Mouse (Mus musculus) midbrain, embryonic 13.5 days (tissue): ENCODE measurements around the gene Gm10135. TPM values are rescaled to one million over a fixed set of nuclear protein-coding genes. Genes with fewer than 3 reads are reported as not detected.
A peak's percentile ranks its signal among the peaks of the same experiment; 100 is the strongest.

ENCODE experiments used
- ATAC-seq: fragments of 200-750 bp; cut with Nextera tagmentation; 2 replicates; pipeline ENCODE4 v1.8.0; 2017; ENCODE audit warnings: mild to moderate bottlenecking, moderate TSS enrichment, moderate library complexity
- H3K27ac ChIP-seq: fragments of 300-500 bp; sonication (generic); 2 replicates; pipeline ENCODE4 v1.5.1; 2015; ENCODE audit warnings: inconsistent platforms, mild to moderate bottlenecking, moderate library complexity
- H3K27me3 ChIP-seq: fragments of 300-500 bp; sonication (generic); 2 replicates; pipeline ENCODE4 v1.6.1; 2015; ENCODE audit warnings: mild to moderate bottlenecking, inconsistent platforms
- H3K36me3 ChIP-seq: fragments of 300-500 bp; sonication (generic); 2 replicates; pipeline ENCODE4 v1.6.1; 2015; ENCODE audit warnings: mild to moderate bottlenecking, inconsistent platforms
- H3K4me1 ChIP-seq: fragments of 300-500 bp; sonication (generic); replicated peaks from 2 replicates; pipeline ENCODE4 v1.6.1; 2015; ENCODE audit warnings: inconsistent platforms
- H3K4me2 ChIP-seq: fragments of 300-500 bp; sonication (generic); replicated peaks from 2 replicates; pipeline ENCODE4 v1.6.1; 2015; ENCODE audit warnings: moderate library complexity, mild to moderate bottlenecking, inconsistent platforms
- H3K4me3 ChIP-seq: fragments of 300-500 bp; sonication (generic); replicated peaks from 2 replicates; pipeline ENCODE4 v1.5.1; 2015; ENCODE audit warnings: mild to moderate bottlenecking, inconsistent platforms
- H3K9ac ChIP-seq: fragments of 300-500 bp; sonication (generic); replicated peaks from 2 replicates; pipeline ENCODE4 v1.6.1; 2015; ENCODE audit warnings: mild to moderate bottlenecking, inconsistent platforms
- H3K9me3 ChIP-seq: fragments of 300-500 bp; sonication (generic); 2 replicates; pipeline ENCODE4 v1.6.1; 2016; ENCODE audit warnings: mild to moderate bottlenecking, inconsistent platforms
- WGBS: fragments of 180-500 bp; shearing (Covaris S2); methylation state at CpG from one replicate; pipeline ENCODE4 v1.1.7; 2015; 5-methylcytosine and 5-hydroxymethylcytosine counted together
- polyA plus RNA-seq: library from polyadenylated mRNA; unstranded; fragments of >200 nt; fragmentation: Nextera tagmentation; extraction: Ambion mirVana; gene quantifications from 2 replicates; pipeline ENCODE4 v1.2.1, GENCODE M21; 2015

Gene Gm10135
- polyA plus RNA-seq, 1 experiment from 2014 or later = not detected

DNA sequence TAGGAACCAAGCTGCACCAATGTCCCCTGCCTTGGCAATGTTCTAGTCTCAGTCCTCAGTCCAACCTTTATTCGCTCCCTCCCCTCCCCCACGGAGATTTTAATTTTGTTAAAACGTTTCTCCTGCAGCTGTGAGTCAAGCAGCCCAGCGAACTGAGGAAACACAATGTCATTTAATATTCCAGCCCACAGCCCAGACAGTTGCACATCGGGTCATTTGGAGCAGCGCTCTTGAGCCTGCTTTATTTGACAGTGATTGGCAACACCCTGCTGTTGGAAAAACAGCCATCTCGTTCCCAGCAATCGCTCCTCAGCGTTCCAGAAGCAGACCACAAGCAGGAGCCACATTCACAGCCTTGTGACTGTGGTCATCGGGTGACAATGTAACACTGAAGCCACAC lies 20.9 kb upstream of the Gm10135 start:
- H3K4me1 ChIP-seq = peaks cover 15% of the 10 kb centered on the region
- H3K4me2 ChIP-seq = 0 out of 2 replicates have a peak overlapping the region, but pooled peaks have one; percentile 11
- H3K27ac ChIP-seq = peak overlapping the region; percentile 11
- ATAC-seq = peak; percentile 65
- WGBS = 16% methylated on average over 10 of the region's 10 CpGs
- H3K9me3 ChIP-seq = no peaks in the 10 kb centered on the region
- no peak overlapping the region for H3K4me3 ChIP-seq
- H3K27me3 ChIP-seq = no peaks in the 10 kb centered on the region
- no peak overlapping the region; the same call in 1 of the 2 replicates for H3K9ac ChIP-seq
- no peaks in the 10 kb centered on the region for H3K36me3 ChIP-seq

GRCm38 (mm10) chr5:72994928-72995327 lies 20.4 kb upstream of the Gm10135 start:
- Histone ChIP-seq H3K4me2 (no peak overlapping the region), H3K4me3 (no peak overlapping the region), H3K27me3 (no peaks in the 10 kb centered on the region), H3K36me3 (no peaks in the 10 kb centered on the region), H3K27ac (peak overlapping the region; percentile 11; the same call in 1 of the 2 replicates), H3K4me1 (peaks cover 15% of the 10 kb centered on the region), H3K9ac (no peak overlapping the region), H3K9me3 (no peaks in the 10 kb centered on the region)
- WGBS = 66% methylated on average over 2 of the region's 2 CpGs
- ATAC-seq = no peak

- Histone ChIP-seq H3K36me3 (no peaks in the 10 kb centered on the region), H3K27me3 (no peaks in the 10 kb centered on the region), H3K4me2 (no peak overlapping the region), H3K27ac (no peak overlapping the region), H3K9me3 (no peaks in the 10 kb centered on the region), H3K4me1 (peaks cover 15% of the 10 kb centered on the region), H3K4me3 (no peak overlapping the region), H3K9ac (no peak overlapping the region)
- 29% methylated on average over 8 of the region's 8 CpGs for WGBS
- 0 out of 2 replicates have a peak, but pooled peaks have one; percentile 24 for ATAC-seq
Observed at GRCm38 (mm10) chr5:72994424-72994823, 19.9 kb upstream of the Gm10135 start.

- no peaks in the 10 kb centered on the region for H3K36me3 ChIP-seq
- H3K9me3 ChIP-seq = no peaks in the 10 kb centered on the region
- H3K4me1 ChIP-seq = peaks cover 15% of the 10 kb centered on the region
- no peak for ATAC-seq
- no peak overlapping the region for H3K27ac ChIP-seq
- 93% methylated on average over 1 of the region's 1 CpGs for WGBS
- no peaks in the 10 kb centered on the region for H3K27me3 ChIP-seq
- no peak overlapping the region for H3K4me2 ChIP-seq
- no peak overlapping the region for H3K9ac ChIP-seq
- H3K4me3 ChIP-seq = no peak overlapping the region
Observed at GRCm38 (mm10) chr5:72992474-72992873, 18.0 kb upstream of the Gm10135 start.

- Histone ChIP-seq H3K9ac (no peak overlapping the region), H3K9me3 (no peaks in the 10 kb centered on the region), H3K27ac (no peak overlapping the region), H3K4me3 (no peak overlapping the region), H3K4me1 (peaks cover 11% of the 10 kb centered on the region), H3K27me3 (no peaks in the 10 kb centered on the region), H3K36me3 (no peaks in the 10 kb centered on the region), H3K4me2 (no peak overlapping the region)
- no peak for ATAC-seq
- 71% methylated on average over 8 of the region's 8 CpGs for WGBS
Observed at GRCm38 (mm10) chr5:72989756-72990155, 15.3 kb upstream of the Gm10135 start.

DNA sequence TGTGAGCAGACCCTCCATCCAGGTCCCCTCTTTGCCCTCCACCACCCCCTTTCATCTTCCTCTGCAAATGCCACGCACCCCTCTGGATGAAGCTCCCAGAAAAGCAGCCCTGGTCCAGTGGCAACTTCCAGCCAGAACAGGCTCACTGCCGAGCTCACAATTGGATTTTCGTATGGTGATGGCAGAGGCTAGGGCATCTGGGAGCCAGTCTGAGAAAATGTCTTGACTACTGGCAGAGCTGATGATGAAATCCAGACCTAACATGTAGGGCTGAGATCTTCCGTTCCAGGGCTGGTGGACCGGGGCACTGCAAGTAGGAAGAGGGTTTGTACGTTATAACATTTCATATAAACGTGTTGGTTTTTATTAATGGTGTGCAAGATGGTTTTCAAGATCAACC lies 13.3 kb upstream of the Gm10135 start:
- Histone ChIP-seq H3K4me3 (no peak overlapping the region), H3K4me2 (no peak overlapping the region), H3K4me1 (0 out of 2 replicates have a peak, but pooled peaks cover 3% of the 10 kb centered on the region), H3K27me3 (no peaks in the 10 kb centered on the region), H3K9me3 (no peaks in the 10 kb centered on the region), H3K36me3 (no peaks in the 10 kb centered on the region), H3K9ac (no peak overlapping the region), H3K27ac (no peak overlapping the region)
- ATAC-seq = no peak
- 87% methylated on average over 7 of the region's 7 CpGs for WGBS

DNA sequence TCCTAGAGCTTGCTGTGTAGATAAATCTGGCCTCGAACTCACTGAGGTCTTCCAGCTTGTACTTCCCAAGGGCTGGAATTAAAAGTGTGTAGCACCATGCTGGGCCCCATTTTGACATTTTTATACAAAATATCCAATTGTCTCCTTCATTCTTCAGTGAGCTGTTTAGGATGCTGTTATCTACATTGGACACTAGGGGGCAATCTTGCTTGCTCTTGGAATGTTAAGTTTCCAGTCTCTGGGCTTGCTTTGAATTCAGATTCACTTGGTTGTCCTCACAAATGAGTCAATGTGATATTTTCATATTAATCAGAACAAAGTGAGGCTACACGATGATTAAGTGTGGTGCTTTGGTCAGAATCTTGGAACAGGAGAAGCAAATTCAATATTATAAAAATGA lies 9.6 kb upstream of the Gm10135 start:
- no peak overlapping the region for H3K27ac ChIP-seq
- H3K9me3 ChIP-seq = no peaks in the 10 kb centered on the region
- no peak for ATAC-seq
- H3K27me3 ChIP-seq = no peaks in the 10 kb centered on the region
- peaks cover 13% of the 10 kb centered on the region; the same call in 1 of the 2 replicates for H3K36me3 ChIP-seq
- 8% methylated on average over 2 of the region's 2 CpGs for WGBS
- 0 out of 2 replicates have a peak, but pooled peaks cover 3% of the 10 kb centered on the region for H3K4me1 ChIP-seq
- no peak overlapping the region for H3K9ac ChIP-seq
- H3K4me3 ChIP-seq = no peak overlapping the region
- H3K4me2 ChIP-seq = no peak overlapping the region

DNA sequence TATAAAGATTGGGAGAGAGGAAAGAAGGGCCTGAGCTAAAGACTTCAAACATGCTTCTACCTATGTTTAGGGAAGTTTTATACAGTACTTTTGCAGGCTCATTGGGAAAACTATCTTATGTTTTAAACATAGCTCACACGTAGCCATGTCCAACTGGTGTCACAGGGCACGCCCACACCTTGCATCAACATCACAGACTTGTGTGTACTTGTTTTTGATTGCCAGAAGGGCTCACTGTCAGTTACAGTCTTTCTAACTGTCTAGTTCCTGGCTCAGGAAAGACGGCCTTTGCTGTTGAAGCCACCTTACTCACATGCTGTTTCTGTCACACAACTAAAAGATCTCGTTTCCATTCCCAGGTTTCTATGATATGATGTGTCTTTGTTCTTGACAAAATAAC lies 2.0 kb upstream of the Gm10135 start:
- no peak overlapping the region for H3K4me3 ChIP-seq
- no peak overlapping the region for H3K4me2 ChIP-seq
- H3K9ac ChIP-seq = no peak overlapping the region
- ATAC-seq = no peak
- no peaks in the 10 kb centered on the region; the same call in 1 of the 2 replicates for H3K4me1 ChIP-seq
- no peak overlapping the region for H3K27ac ChIP-seq
- 90% methylated on average over 4 of the region's 4 CpGs for WGBS
- no peaks in the 10 kb centered on the region for H3K9me3 ChIP-seq
- peaks cover 52% of the 10 kb centered on the region for H3K36me3 ChIP-seq
- no peaks in the 10 kb centered on the region for H3K27me3 ChIP-seq

- Histone ChIP-seq H3K4me3 (no peak overlapping the region), H3K9me3 (no peaks in the 10 kb centered on the region), H3K4me1 (no peaks in the 10 kb centered on the region; the same call in 1 of the 2 replicates), H3K27ac (no peak overlapping the region), H3K36me3 (peaks cover 51% of the 10 kb centered on the region), H3K9ac (no peak overlapping the region), H3K27me3 (no peaks in the 10 kb centered on the region), H3K4me2 (no peak overlapping the region)
- WGBS = 93% methylated on average over 6 of the region's 6 CpGs
- ATAC-seq = no peak
Observed at GRCm38 (mm10) chr5:72975996-72976395, 1.5 kb upstream of the Gm10135 start.

GRCm38 (mm10) chr5:72972934-72973333 lies 1.6 kb downstream of the Gm10135 start:
- peaks cover 51% of the 10 kb centered on the region for H3K36me3 ChIP-seq
- H3K9me3 ChIP-seq = no peaks in the 10 kb centered on the region
- no peak overlapping the region for H3K9ac ChIP-seq
- no peak overlapping the region for H3K4me3 ChIP-seq
- H3K4me1 ChIP-seq = no peaks in the 10 kb centered on the region; the same call in 1 of the 2 replicates
- WGBS = 35% methylated on average over 5 of the region's 5 CpGs
- H3K4me2 ChIP-seq = no peak overlapping the region
- ATAC-seq = peak; percentile 48; the same call in 1 of the 2 replicates
- no peaks in the 10 kb centered on the region for H3K27me3 ChIP-seq
- no peak overlapping the region for H3K27ac ChIP-seq

DNA sequence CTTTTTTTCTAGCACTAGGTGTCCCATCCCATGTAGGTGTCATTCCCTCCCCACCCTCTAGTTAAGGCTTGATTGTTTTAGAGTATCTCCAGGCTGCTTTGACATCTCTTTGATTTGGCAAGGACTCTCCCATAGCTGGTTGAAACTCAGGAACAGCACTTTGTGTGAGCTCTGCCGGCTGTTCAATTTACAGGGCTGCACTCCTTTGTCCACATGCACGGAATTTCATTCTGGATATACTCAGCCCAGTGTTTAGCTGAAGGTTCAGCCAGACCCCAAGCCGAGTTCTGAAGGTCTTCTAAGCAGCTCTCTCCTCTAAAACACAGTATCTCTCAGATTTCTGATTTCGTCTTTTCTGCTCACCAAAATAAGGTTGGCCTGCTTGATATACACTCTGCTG lies 2.1 kb downstream of the Gm10135 start:
- Histone ChIP-seq H3K9me3 (no peaks in the 10 kb centered on the region), H3K27ac (no peak overlapping the region), H3K4me3 (no peak overlapping the region), H3K36me3 (peaks cover 51% of the 10 kb centered on the region), H3K4me1 (no peaks in the 10 kb centered on the region; the same call in 1 of the 2 replicates), H3K9ac (no peak overlapping the region), H3K4me2 (no peak overlapping the region), H3K27me3 (no peaks in the 10 kb centered on the region)
- 57% methylated on average over 4 of the region's 4 CpGs for WGBS
- no peak for ATAC-seq

DNA sequence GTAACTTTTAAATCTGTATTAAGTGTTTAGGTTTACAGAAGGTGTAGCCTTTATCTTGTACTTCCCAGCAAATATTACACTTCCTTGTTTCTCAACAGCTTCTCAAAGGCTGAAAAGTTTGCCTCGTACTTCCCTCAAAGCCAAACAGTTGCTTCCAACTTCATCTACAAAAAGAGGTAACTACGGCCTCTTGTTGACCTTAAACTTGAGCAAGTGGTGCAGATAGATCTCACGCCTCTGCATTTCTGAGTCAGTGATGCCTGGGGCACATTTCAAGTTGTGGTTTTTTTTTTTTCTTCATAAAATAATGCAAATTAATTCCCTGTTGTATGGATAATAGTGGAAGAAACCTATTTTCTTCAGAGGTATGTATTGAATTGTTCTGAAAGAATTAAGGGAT lies 8.8 kb downstream of the Gm10135 start:
- Histone ChIP-seq H3K4me1 (no peaks in the 10 kb centered on the region), H3K4me3 (no peak overlapping the region), H3K36me3 (peaks cover 27% of the 10 kb centered on the region), H3K9me3 (no peaks in the 10 kb centered on the region), H3K9ac (no peak overlapping the region), H3K4me2 (no peak overlapping the region), H3K27me3 (no peaks in the 10 kb centered on the region), H3K27ac (no peak overlapping the region)
- WGBS = 97% methylated on average over 3 of the region's 3 CpGs
- ATAC-seq = no peak

GRCm38 (mm10) chr5:72960096-72960495 lies 14.4 kb downstream of the Gm10135 start:
- 81% methylated on average over 6 of the region's 6 CpGs for whole genome bisulfite sequencing
- no peak overlapping the region for H3K9ac ChIP-seq

More at GRCm38 (mm10) chr5:72960096-72960495, 14.4 kb downstream of the Gm10135 start:
- ATAC-seq = no peak
- Histone ChIP-seq H3K4me3 (no peak overlapping the region), H3K27ac (no peak overlapping the region), H3K9me3 (no peaks in the 10 kb centered on the region), H3K27me3 (no peaks in the 10 kb centered on the region), H3K4me1 (no peaks in the 10 kb centered on the region), H3K4me2 (no peak overlapping the region), H3K36me3 (peaks cover 22% of the 10 kb centered on the region)
